Mouse (Mus musculus) effector memory CD4-positive, alpha-beta T cell, adult 7 months (primary cell): Measurements from ENCODE around the gene Irak1. TPM values are rescaled to one million over a fixed set of nuclear protein-coding genes. Genes with fewer than 3 reads are reported as not detected.

Experiments used
- polyA plus RNA-seq: library from polyadenylated mRNA; unstranded; fragments of 100-300 nt; shearing (Covaris generic); gene quantifications from one replicate; pipeline ENCODE4 v1.2.1, GENCODE M21; 2017

The Irak1 gene
- polyA plus RNA-seq: 143 TPM

DNA sequence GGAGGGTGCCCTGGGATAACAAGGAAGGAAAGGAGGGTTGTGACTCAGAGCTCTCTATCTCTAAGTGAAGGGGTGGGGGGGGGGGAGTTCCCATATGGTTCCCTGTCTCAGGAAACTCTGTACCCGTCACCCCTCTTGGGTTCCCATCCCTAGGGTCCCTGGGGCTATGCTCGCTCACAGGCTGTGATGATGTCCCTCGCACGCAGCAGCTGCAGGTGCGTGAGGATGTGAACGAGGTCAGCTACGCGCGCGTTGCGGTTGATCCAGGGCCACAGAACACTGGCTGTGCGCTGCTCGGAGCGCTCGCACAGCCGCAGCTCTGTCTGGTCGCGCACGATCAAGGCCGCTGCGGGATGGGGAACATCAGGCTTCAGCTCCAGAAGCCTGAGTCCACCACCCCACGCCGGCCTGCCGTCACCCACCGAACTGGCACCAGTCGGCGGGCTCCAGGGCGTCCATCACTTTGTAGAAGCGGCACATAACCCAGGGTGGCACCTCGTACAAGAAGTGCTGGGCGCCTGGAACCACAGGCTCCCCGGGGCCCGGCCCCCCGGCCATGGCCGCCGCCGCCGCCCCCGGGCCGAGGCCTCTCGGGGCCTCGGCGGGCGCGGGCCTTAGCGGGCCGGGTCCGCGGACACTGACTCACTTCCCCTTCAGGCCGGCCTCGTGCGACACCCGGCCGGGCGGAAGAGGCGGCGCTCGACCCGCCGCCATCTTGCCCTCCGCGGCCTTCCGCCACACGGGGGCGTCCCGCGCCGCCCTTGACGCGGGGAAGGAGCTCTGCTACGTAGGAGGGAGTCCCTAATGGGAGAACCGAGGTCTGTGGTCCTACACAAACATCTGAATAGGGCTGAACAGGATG lies at the start of gene Irak1:
Gene Irak1, minus strand, starts transcription at position 731 of the 862 bp plus-strand sequence.

DNA sequence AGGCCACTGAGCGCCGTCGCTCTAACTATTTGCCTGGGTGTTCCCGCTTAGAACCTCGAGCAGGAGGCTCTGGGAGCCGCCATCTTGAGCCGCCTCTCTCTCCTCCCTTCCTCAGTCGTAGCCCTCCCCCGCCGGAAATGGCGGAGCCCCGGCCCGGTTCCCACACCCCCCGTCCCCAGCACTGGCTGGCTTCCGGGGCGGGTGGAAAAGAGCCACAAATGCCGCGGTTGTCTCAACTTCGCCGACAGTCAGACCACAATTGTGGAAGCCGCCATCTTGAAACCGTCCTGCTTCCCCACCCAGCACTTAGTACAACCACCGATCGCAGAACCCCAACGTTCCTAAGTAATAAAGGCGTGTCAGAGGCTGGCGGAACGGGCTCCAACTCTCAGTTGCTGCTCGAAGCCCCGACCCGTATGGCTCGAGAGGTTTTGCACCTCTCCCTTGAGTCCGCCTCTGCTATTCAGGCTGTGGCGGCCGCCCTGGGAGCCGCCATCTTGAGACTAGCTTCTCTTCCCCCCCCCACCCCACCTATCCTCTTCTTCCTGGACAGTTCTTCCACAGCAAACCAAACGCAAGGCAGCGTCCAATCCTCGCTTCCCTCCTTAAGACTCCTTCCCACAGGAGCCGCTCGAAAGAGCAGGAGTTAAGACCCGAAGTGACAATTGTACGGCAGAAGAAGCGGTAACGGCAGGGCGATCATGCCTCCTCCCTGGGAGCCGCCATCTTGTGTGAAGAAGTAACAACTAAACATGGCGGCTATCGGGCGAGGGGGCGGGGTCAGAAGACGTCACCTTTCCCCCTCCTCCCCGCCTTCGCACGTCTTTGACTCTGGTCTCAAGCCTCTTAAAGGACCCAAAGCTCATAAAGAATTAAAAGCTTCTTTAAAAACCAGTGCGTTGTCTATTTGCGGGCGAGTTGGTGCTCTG lies 57.2 kb downstream of the Irak1 start, which contains the start of gene Hcfc1:
Gene Hcfc1, minus strand, starts transcription at position 110 of the 929 bp plus-strand sequence.

Other genes with a start within 250 kb of the Irak1 start
- 0.68 TPM for gene Srpk3, start 249.5 kb downstream of the Irak1 start, polyA plus RNA-seq
- 168 TPM for gene Idh3g, start 237.0 kb downstream of the Irak1 start, polyA plus RNA-seq
- 217 TPM for gene Ssr4, start 236.9 kb downstream of the Irak1 start, polyA plus RNA-seq
- gene Pdzd4, start 198.9 kb downstream of the Irak1 start, polyA plus RNA-seq: 0.10 TPM
- 1.5 TPM for gene Avpr2, start 131.8 kb downstream of the Irak1 start, polyA plus RNA-seq
- 24.8 TPM for gene L1cam, start 127.8 kb downstream of the Irak1 start, polyA plus RNA-seq
- gene Arhgap4, start 102.0 kb downstream of the Irak1 start, polyA plus RNA-seq: 216 TPM
- 116 TPM for gene Naa10, start 102.0 kb downstream of the Irak1 start, polyA plus RNA-seq
- 1.8 TPM for gene Renbp, start 93.1 kb downstream of the Irak1 start, polyA plus RNA-seq
- 31.7 TPM for gene Hcfc1, start 57.6 kb downstream of the Irak1 start, polyA plus RNA-seq
- gene Opn1mw, start 103.5 kb upstream of the Irak1 start, polyA plus RNA-seq: not detected
- gene Mecp2, start 111.4 kb upstream of the Irak1 start, polyA plus RNA-seq: 53.0 TPM
- not detected for gene Tex28, start 143.9 kb upstream of the Irak1 start, polyA plus RNA-seq
- not detected for gene Tktl1, start 153.3 kb upstream of the Irak1 start, polyA plus RNA-seq
- gene Flna, start 225.9 kb upstream of the Irak1 start, polyA plus RNA-seq: 384 TPM
- gene Emd, start 230.8 kb upstream of the Irak1 start, polyA plus RNA-seq: 81.4 TPM
- 111 TPM for gene Rpl10, start 246.9 kb upstream of the Irak1 start, polyA plus RNA-seq